Mouse (Mus musculus) forebrain, embryonic 14.5 days (tissue): ENCODE data around the gene Igsf11. TPM values are rescaled to one million over a fixed set of nuclear protein-coding genes. Genes with fewer than 3 reads are reported as not detected.

ENCODE experiments used
- ATAC-seq: fragments of 200-750 bp; cut with Nextera tagmentation; 2 replicates; pipeline ENCODE4 v1.8.0; 2017; ENCODE audit warnings: mild to moderate bottlenecking, moderate library complexity
- DNase-seq: peaks from one replicate; pipeline ENCODE4 v3.0.0-alpha.2; 2015; ENCODE audit warnings: low spot score
- H3K27ac ChIP-seq: fragments of 300-500 bp; sonication (generic); 2 replicates; pipeline ENCODE4 v1.5.1; 2014; ENCODE audit warnings: low read depth, mild to moderate bottlenecking, control low read depth, low read length, moderate library complexity
- H3K27me3 ChIP-seq: fragments of 300-500 bp; sonication (generic); replicated peaks from 2 replicates; pipeline ENCODE4 v1.6.1; 2014; ENCODE audit warnings: low read length, control low read depth, mixed read lengths; ENCODE audit not compliant: control insufficient read depth, insufficient read depth
- H3K36me3 ChIP-seq: fragments of 300-500 bp; sonication (generic); 2 replicates; pipeline ENCODE4 v1.6.1; 2014; ENCODE audit warnings: low read length, control low read depth; ENCODE audit not compliant: control insufficient read depth, insufficient read depth
- H3K4me1 ChIP-seq: fragments of 300-500 bp; sonication (generic); 2 replicates; pipeline ENCODE4 v1.6.1; 2014; ENCODE audit warnings: antibody characterized with exemption, low read length, control low read depth; ENCODE audit not compliant: control insufficient read depth, insufficient read depth
- H3K4me2 ChIP-seq: fragments of 300-500 bp; sonication (generic); 2 replicates; pipeline ENCODE4 v1.6.1; 2014; ENCODE audit warnings: mild to moderate bottlenecking, control low read depth, low read length
- H3K4me3 ChIP-seq: fragments of 300-500 bp; sonication (generic); 2 replicates; pipeline ENCODE4 v1.5.1; 2014; ENCODE audit warnings: low read depth, low read length, control low read depth
- H3K9ac ChIP-seq: fragments of 300-500 bp; sonication (generic); 2 replicates; pipeline ENCODE4 v1.6.1; 2014; ENCODE audit warnings: mild to moderate bottlenecking, low read length, control low read depth, moderate library complexity
- H3K9me3 ChIP-seq: fragments of 300-500 bp; sonication (generic); replicated peaks from 2 replicates; pipeline ENCODE4 v1.6.1; 2016; ENCODE audit warnings: low read length, control low read depth, mixed read lengths; ENCODE audit not compliant: control insufficient read depth
- WGBS: fragments of 180-500 bp; shearing (Covaris S2); extraction: QIAGEN DNeasy Blood & Tissue Kit; methylation state at CpG from one replicate; pipeline ENCODE4 v1.1.7; 2014; 5-methylcytosine and 5-hydroxymethylcytosine counted together
- polyA plus RNA-seq: library from polyadenylated mRNA; unstranded; fragments of >200 nt; fragmentation: Nextera tagmentation; extraction: Ambion mirVana; gene quantifications from 2 replicates; pipeline ENCODE4 v1.2.1, GENCODE M21; 2014

Gene Igsf11
- polyA plus RNA-seq, 1 experiment from 2014 or later: 1.7 TPM

- DNase-seq (no peak), ATAC-seq (no peak)
- peak overlapping the region; percentile 54; the same call in 1 of the 2 replicates for H3K27ac ChIP-seq
- no peak overlapping the region for H3K4me3 ChIP-seq
- H3K36me3 ChIP-seq: no peaks in the 10 kb centered on the region
- H3K4me1 ChIP-seq: peaks cover 28% of the 10 kb centered on the region
- H3K9ac ChIP-seq: no peak overlapping the region
- no peak overlapping the region for H3K4me2 ChIP-seq
- H3K9me3 ChIP-seq: no peaks in the 10 kb centered on the region
- H3K27me3 ChIP-seq: no peaks in the 10 kb centered on the region
- WGBS: 68% methylated on average over 10 of the region's 10 CpGs
Measured at GRCm38 (mm10) chr16:38945581-38945981, 53.1 kb downstream of the Igsf11 start.

GRCm38 (mm10) chr16:38946453-38946852 is 54.0 kb downstream of the Igsf11 start:
- WGBS: 54% methylated on average over 7 of the region's 7 CpGs
- no peak overlapping the region for H3K9ac ChIP-seq
- DNase-seq (peak; percentile 20), ATAC-seq (no peak)
- no peak overlapping the region for H3K4me2 ChIP-seq
- H3K4me3 ChIP-seq: no peak overlapping the region
- no peaks in the 10 kb centered on the region for H3K9me3 ChIP-seq
- H3K27me3 ChIP-seq: no peaks in the 10 kb centered on the region
- H3K4me1 ChIP-seq: peaks cover 28% of the 10 kb centered on the region
- no peaks in the 10 kb centered on the region for H3K36me3 ChIP-seq
- H3K27ac ChIP-seq: no peak overlapping the region

- no peak overlapping the region for H3K9ac ChIP-seq
- no peaks in the 10 kb centered on the region for H3K9me3 ChIP-seq
- WGBS: 34% methylated on average over 7 of the region's 7 CpGs
- no peak overlapping the region for H3K4me2 ChIP-seq
- ATAC-seq: peak; percentile 86
- no peaks in the 10 kb centered on the region for H3K36me3 ChIP-seq
- no peaks in the 10 kb centered on the region for H3K27me3 ChIP-seq
- no peak overlapping the region for H3K4me3 ChIP-seq
- DNase-seq: peak; percentile 76
- H3K27ac ChIP-seq: peak overlapping the region; percentile 75
- peaks cover 28% of the 10 kb centered on the region for H3K4me1 ChIP-seq
Measured at GRCm38 (mm10) chr16:38947141-38947879, 54.8 kb downstream of the Igsf11 start.

- Histone ChIP-seq H3K9me3 (no peaks in the 10 kb centered on the region), H3K4me3 (no peak overlapping the region), H3K9ac (no peak overlapping the region), H3K4me2 (no peak overlapping the region), H3K36me3 (no peaks in the 10 kb centered on the region), H3K27me3 (no peaks in the 10 kb centered on the region), H3K4me1 (peaks cover 28% of the 10 kb centered on the region), H3K27ac (peak overlapping the region; percentile 75; the same call in 1 of the 2 replicates)
- 35% methylated on average over 5 of the region's 5 CpGs for WGBS
- DNase-seq (peak; percentile 68), ATAC-seq (no peak)
Measured at GRCm38 (mm10) chr16:38948441-38948840, 56.0 kb downstream of the Igsf11 start.

- Histone ChIP-seq H3K27me3 (no peaks in the 10 kb centered on the region), H3K27ac (no peak overlapping the region), H3K4me3 (no peak overlapping the region), H3K36me3 (no peaks in the 10 kb centered on the region), H3K4me2 (no peak overlapping the region), H3K4me1 (peaks cover 11% of the 10 kb centered on the region; the same call in 1 of the 2 replicates), H3K9me3 (no peaks in the 10 kb centered on the region), H3K9ac (no peak overlapping the region)
- DNase-seq (no peak), ATAC-seq (no peak)
- whole genome bisulfite sequencing: 91% methylated on average over 3 of the region's 3 CpGs
Measured at GRCm38 (mm10) chr16:38952881-38953280, 60.4 kb downstream of the Igsf11 start.

- H3K9ac ChIP-seq: no peak overlapping the region
- peak; percentile 76 for DNase-seq
- H3K27ac ChIP-seq: peak overlapping the region; percentile 58; the same call in 1 of the 2 replicates
- no peaks in the 10 kb centered on the region for H3K9me3 ChIP-seq
- H3K4me2 ChIP-seq: no peak overlapping the region
- no peak overlapping the region for H3K4me3 ChIP-seq
- 11% methylated on average over 6 of the region's 6 CpGs for WGBS
- H3K27me3 ChIP-seq: no peaks in the 10 kb centered on the region
- no peaks in the 10 kb centered on the region for H3K36me3 ChIP-seq
- peak; percentile 61 for ATAC-seq
- H3K4me1 ChIP-seq: peaks cover 9% of the 10 kb centered on the region; the same call in 1 of the 2 replicates
Measured at GRCm38 (mm10) chr16:38953821-38954220, 61.4 kb downstream of the Igsf11 start.

GRCm38 (mm10) chr16:38954501-38955288 is 62.2 kb downstream of the Igsf11 start:
- Histone ChIP-seq H3K9ac (no peak overlapping the region), H3K27me3 (no peaks in the 10 kb centered on the region), H3K4me3 (no peak overlapping the region), H3K36me3 (no peaks in the 10 kb centered on the region), H3K27ac (peak overlapping the region; percentile 58; the same call in 1 of the 2 replicates), H3K4me1 (peaks cover 5% of the 10 kb centered on the region; the same call in 1 of the 2 replicates), H3K9me3 (no peaks in the 10 kb centered on the region), H3K4me2 (no peak overlapping the region)
- WGBS: 78% methylated on average over 16 of the region's 16 CpGs
- ATAC-seq (peak; percentile 49), DNase-seq (peak; percentile 16)

GRCm38 (mm10) chr16:38955296-38955695 is 62.8 kb downstream of the Igsf11 start:
- H3K9ac ChIP-seq: no peak overlapping the region
- no peaks in the 10 kb centered on the region for H3K36me3 ChIP-seq
- H3K27me3 ChIP-seq: no peaks in the 10 kb centered on the region
- H3K4me1 ChIP-seq: peaks cover 6% of the 10 kb centered on the region; the same call in 1 of the 2 replicates
- 42% methylated on average over 5 of the region's 5 CpGs for WGBS
- no peaks in the 10 kb centered on the region for H3K9me3 ChIP-seq
- H3K27ac ChIP-seq: peak overlapping the region; percentile 58; the same call in 1 of the 2 replicates
- peak; percentile 85 for DNase-seq
- no peak overlapping the region for H3K4me3 ChIP-seq
- no peak overlapping the region for H3K4me2 ChIP-seq
- peak; percentile 84 for ATAC-seq
